Mouse (Mus musculus) yolk sac, embryonic 10.5 days (tissue): ENCODE measurements around the gene Acbd5.
"Not testable (repeated sequence)": the region's sequence is repeated elsewhere in the genome, so short reads cannot be mapped to it uniquely, and the experiment has no call there.

Source experiments
- DNase-seq: peaks from one replicate; pipeline ENCODE4 v3.0.0-alpha.2; 2017; ENCODE audit warnings: low spot score

Acbd5 gene

GRCm38 (mm10) chr2:23067552-23068369 is at the start of gene Acbd5:
TSS of gene Acbd5 (plus strand) at chr2:23068167.
- peak; percentile 96 for DNase-seq

DNA sequence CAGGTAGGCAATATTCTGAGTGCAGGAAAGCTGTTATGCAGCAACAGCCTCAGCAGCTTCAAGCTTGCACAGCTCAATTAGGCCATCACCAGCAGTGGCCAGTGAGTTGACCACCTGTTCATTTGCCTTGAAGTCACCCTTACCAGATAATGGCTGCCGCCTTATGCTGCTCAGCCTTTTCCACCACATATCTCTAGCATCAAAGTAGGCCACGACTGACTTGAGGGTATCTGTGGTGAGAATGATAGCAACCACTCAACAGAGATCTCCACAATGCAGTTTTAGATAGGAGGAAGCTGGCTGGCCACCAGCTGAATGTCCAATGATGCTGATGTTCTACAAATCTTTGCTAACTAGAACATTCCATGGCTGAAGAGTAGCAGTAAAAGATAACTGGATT is 48.8 kb upstream of the Acbd5 start:
- DNase-seq, result no peak

DNA sequence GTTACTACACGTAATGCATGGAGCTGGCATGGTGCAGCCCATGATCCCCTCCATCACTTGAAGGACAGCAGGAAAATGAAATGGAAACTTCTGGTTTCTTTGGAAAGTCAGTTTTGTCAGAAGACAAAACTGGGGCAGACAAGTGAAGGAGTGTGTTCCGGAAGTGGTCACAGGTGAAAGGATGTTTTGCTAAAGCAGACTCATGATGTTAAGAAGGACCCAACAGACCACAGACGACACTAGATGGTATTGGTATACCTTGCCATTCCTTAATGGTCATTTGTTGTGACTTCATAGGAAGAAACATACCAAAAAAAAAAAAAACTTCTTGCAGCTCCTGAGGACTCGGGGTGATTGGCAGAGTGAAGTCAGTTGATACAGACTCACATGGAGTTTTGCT is 46.6 kb upstream of the Acbd5 start:
- DNase-seq, result no peak

GRCm38 (mm10) chr2:23021721-23022120 is 46.2 kb upstream of the Acbd5 start:
- peak; percentile 53 for DNase-seq

DNA sequence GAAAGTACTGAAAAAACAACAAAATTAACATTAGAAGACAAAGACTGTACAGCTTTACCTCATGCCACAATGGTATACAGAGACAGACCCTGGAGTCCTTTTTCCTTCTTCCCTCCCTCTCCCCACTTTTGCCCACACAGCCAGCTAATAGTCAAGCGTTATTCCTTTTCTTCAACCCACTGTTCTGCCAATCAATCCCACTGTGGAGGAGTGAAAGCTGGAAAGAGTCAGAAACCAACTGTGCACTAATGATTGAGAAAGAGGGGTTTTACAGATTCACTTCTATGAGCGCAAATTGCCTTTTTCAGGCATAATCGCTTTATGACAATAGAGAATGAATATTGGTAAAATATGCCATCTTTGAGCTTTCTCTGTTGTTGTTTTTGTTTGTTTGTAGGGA is 44.9 kb upstream of the Acbd5 start:
- DNase-seq, result no peak

DNA sequence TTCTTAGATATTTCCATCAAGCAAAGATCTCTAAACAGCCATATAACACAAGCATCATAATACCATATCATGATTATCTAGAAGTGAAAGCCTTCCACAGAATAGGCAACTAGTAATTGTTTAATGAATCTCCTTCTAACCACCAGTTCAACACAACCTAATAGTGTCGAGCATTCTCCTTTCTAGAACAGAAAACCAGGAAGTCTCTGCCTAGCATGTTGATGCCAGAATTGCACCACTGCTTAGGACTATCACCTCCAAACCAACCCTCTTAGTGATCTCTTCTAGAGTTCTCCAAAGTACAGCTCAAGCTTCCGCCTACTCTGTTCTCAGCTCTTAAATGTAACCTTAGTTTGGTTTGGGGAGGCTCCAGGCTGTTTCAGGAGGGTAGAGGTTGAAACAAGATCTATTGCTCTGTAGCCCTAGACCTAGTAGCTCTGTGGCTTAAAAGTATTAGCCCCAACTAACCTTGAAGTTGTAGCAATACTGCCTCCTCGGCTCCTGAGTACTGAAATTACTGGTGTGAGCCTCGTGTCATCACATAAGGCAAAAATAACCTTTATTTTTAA is 44.2 kb upstream of the Acbd5 start:
- DNase-seq, result no peak

- no peak for DNase-seq
Measured at GRCm38 (mm10) chr2:23026379-23026778, 41.6 kb upstream of the Acbd5 start.

- DNase-seq, result no peak
Measured at GRCm38 (mm10) chr2:23028826-23029225, 39.1 kb upstream of the Acbd5 start.

- DNase-seq, result no peak
Measured at GRCm38 (mm10) chr2:23030631-23031030, 37.3 kb upstream of the Acbd5 start.

- DNase-seq, result no peak
Measured at GRCm38 (mm10) chr2:23034692-23035435, 33.1 kb upstream of the Acbd5 start.

DNA sequence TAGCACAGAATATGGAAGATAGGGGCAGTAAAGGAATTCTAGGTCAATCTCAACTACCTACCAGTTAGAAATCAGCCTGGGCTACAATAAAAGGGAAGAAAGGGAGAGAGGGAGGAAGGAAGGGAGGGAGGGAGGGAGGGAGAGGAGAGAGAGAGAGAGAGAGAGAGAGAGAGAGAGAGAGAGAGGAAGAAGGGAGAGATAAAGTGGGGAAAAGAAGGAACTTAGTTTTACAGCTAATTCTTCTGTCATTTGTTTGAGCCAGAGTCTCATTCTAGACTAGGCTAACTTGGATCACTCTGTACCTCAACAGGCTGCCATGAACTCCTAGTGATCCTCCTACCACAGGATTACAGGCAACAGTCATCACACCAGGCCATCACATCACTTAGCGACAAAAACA is 32.5 kb upstream of the Acbd5 start:
- DNase-seq, result no peak

DNA sequence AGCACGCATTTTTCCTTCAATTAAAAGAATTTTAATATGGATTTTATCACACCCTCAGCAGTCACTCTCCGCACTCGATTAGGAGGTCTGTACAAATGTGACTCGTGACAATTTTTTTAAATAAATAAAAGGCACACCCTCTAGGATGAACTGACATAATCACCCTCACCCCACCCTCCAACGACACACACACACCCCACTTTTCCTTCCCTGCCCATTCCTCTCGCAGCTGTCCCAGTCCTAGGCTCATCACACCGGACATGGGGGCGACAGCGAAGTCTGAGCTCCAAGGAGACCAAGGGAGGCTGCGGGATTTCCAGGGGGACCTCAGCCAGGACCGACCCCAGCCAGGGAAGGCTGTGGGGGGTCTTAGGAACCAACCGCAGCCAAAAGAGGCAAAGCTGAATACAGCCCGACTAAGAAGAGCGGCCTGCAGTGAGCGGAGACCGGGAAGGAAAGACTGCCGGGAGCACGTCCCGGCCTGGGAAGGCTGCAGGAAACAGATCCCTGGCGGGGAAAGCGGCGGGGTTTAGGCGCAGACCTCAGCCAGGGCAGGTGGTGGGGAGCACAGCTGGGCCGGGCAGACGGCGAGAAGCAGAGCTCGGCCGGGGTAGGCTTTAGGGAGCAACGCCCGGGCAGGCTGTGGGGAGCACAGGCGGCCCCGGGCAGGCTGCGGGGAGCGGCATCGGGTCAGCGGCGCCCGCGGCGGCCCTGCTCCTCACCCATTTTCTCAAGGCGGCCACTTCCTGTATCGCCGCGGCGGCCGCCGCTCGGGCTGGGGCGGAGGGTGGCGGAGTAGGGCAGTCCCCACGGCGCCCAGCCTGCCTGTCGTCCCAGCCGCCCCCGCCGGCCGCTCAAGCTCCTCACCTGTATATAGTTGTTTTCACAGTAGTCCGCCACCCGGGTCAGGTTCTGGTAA is 28.6 kb upstream of the Acbd5 start:
- peak; percentile 69 for DNase-seq

DNA sequence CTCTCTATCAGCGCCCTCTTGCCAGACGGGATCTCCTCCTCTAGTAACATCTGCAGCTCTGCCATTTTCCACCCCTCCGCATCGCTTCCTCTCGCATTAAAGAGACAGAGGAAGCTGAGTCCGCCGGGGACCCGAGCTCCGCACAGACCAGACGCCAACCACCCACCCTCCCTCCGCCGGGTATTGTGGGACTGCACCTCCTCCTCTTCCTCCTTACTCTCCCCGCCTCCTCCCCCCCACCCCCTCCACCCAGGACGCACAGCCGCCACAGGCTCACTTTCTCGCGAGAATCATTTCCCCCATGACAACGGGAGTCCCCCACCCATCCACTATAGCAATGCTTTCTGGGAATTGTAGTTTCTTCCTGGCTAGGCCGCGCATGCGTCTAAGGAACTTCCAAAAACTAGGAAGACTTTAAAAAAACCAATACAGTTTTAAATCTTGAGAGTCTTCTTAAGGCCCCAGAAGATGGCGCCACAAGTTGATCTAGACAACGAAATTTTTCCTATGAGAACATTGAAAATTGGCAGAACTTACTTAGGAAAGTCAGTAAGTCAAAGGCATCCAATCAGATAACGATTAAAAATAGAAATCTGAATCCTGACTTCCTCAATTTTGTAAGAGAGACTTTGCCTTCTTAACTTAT is 27.8 kb upstream of the Acbd5 start, which contains the start of gene Abi1:
Gene Abi1, minus strand, starts transcription at position 241 of the 646 bp plus-strand sequence.
- peak; percentile 97 for DNase-seq

DNA sequence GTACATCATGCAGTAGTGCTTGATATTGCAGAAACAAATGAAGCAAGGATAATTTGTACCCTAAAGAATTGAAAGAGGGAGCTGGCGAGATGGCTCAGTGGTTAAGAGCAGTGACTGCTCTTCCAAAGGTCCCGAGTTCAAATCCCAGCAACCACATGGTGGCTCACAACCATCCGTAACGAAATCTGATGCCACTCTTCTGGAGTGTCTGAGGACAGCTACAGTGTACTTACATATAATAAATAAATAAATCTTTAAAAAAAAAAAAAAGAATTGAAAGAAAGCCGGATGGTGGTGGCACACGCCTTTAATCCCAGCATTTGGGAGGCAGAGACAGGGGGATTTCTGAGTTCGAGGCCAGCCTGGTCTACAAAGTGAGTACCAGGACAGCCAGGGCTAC is 27.3 kb upstream of the Acbd5 start:
- not testable (repeated sequence) for DNase-seq

DNA sequence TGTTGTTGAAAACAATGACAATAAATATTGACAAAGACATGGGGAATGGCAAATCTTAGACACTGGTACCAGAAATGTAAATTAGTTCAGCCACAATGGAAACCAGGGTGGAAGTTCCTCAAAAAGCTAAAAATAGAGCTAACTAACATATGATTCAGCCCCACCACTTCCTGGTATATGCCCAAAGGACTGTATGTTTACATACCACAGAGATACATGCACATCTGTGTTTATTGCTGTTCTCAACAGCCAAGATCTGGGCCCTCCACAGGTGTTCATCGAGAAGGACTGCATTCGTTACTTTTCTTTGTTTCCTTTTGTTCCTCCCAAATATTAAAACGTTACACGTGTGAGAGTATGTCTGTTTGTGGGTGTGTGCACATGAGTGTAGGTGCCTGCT is 26.5 kb upstream of the Acbd5 start:
- DNase-seq, result no peak

DNA sequence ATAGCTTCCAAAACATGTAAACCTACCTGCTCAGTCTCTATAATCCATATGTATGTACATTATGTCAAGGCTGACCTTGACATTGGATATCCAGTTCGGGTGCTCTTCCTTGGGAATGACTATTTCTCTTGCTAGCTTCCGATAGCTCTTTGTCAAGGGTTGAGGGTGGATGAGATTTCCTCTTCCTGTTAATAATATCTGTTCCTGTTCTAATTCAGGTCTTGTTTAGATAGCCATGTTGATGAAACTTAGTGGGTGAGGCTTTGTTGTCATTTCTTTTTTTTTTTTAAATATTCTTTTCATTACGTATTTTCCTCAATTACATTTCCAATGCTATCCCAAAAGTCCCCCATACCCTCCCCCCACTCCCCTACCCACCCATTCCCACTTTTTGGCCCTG is 25.8 kb upstream of the Acbd5 start:
- no peak for DNase-seq

DNA sequence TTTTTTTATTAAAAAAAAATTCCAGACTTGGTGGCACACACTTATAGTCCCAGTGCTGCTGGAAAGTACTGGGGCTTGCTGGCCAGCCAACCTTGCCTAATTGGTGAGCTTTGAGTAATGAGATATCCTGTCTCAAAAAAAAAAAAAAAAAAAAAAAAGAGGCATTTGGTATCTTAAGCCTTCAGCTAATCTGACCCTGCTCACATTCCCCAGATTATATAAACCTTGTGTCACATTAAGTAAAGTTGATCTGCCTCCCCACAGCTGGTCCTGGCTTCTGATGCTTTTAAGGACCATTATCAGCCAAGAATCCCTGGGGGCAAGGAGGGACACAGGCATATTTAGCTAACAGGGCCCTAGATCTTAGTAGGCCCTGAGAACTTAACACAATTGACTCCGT is 22.3 kb upstream of the Acbd5 start:
- DNase-seq, result no peak

DNA sequence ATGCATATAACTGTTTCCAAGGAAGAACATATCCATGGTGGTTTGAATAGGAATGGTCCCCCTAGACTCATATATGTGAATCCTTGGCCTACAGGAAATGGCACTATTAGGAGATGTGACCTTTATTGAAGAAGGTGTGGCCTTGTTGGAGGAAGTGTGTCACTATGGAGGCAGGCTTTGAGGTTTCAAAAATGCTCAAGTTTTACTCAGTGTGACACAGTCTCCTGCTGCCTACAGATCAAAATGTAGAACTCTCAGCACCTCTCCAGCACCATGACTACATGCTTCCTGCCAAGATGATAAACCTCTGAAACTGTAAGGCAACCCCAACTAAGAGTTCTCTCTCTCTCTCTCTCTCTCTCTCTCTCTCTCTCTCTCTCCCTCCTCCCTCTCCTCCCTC is 20.0 kb upstream of the Acbd5 start:
- DNase-seq, result no peak

- no peak for DNase-seq
Measured at GRCm38 (mm10) chr2:23051890-23052289, 16.1 kb upstream of the Acbd5 start.

GRCm38 (mm10) chr2:23052523-23052922 is 15.4 kb upstream of the Acbd5 start:
- no peak for DNase-seq

GRCm38 (mm10) chr2:23068370-23068737 is 387 bp downstream of the Acbd5 start:
- no peak for DNase-seq
